Mouse (Mus musculus) small intestine, adult 2 months (tissue): ENCODE measurements at regions not wholly inside any gene's neighbourhood (a gene's known extent, or its start where the extent isn't known, plus 50 kb on each side); places are given as distances from the start of the nearest gene placed in this dataset.

Experiments used
- H3K27ac ChIP-seq: fragments of 200-500 bp; 2 replicates; pipeline ENCODE4 v1.5.1; 2012; ENCODE audit warnings: low read depth, low read length, control low read depth, inconsistent platforms; ENCODE audit not compliant: insufficient read depth
- H3K27me3 ChIP-seq: fragments of 200-500 bp; 2 replicates; pipeline ENCODE4 v1.6.1; 2012; ENCODE audit warnings: mild to moderate bottlenecking, moderate library complexity, low read length, inconsistent platforms; ENCODE audit not compliant: control insufficient read depth, insufficient read depth
- H3K36me3 ChIP-seq: fragments of 200-500 bp; 2 replicates; pipeline ENCODE4 v1.6.1; 2012; ENCODE audit warnings: mild to moderate bottlenecking, low read length, control low read depth, inconsistent platforms; ENCODE audit not compliant: control insufficient read depth, insufficient read depth
- H3K4me1 ChIP-seq: fragments of 200-500 bp; 2 replicates; pipeline ENCODE4 v1.6.1; 2012; ENCODE audit warnings: low read length, inconsistent platforms, mixed read lengths; ENCODE audit not compliant: control insufficient read depth, insufficient read depth, insufficient read length
- H3K4me3 ChIP-seq: fragments of 200-500 bp; 2 replicates; pipeline ENCODE4 v1.5.1; 2012; ENCODE audit warnings: low read depth, mild to moderate bottlenecking, control low read depth, inconsistent platforms, low read length, moderate library complexity
- CTCF ChIP-seq: fragments of 200-500 bp; IDR thresholded peaks from 2 replicates; pipeline ENCODE4 v1.5.1; 2012; ENCODE audit warnings: low read depth, mild to moderate bottlenecking, control low read depth, inconsistent platforms, low read length, moderate library complexity, mixed read lengths; ENCODE audit not compliant: insufficient replicate concordance, insufficient read length; ENCODE audit errors: extremely low read depth
- POLR2A ChIP-seq: fragments of 200-500 bp; IDR thresholded peaks from 2 replicates; pipeline ENCODE4 v1.6.1; 2012; ENCODE audit warnings: low read depth, mild to moderate bottlenecking, control low read depth, inconsistent platforms, low read length, moderate library complexity
- WGBS: fragments of 180-500 bp; shearing (Covaris S2); methylation state at CpG from one replicate; pipeline ENCODE4 v1.1.7; 2018; 5-methylcytosine and 5-hydroxymethylcytosine counted together

- no peaks in the 10 kb centered on the region for H3K36me3 ChIP-seq
- H3K27me3 ChIP-seq, result no peaks in the 10 kb centered on the region
- H3K4me1 ChIP-seq, result no peaks in the 10 kb centered on the region
- no peak for TF ChIP-seq POLR2A
- TF ChIP-seq CTCF, result no peak
- no peak overlapping the region for H3K27ac ChIP-seq
- no peak overlapping the region for H3K4me3 ChIP-seq
- 80% methylated on average over 7 of the region's 7 CpGs for WGBS
These were observed 691.8 kb upstream of the 3110018I06Rik start for GRCm38 (mm10) chr12:106796596-106796995.

DNA sequence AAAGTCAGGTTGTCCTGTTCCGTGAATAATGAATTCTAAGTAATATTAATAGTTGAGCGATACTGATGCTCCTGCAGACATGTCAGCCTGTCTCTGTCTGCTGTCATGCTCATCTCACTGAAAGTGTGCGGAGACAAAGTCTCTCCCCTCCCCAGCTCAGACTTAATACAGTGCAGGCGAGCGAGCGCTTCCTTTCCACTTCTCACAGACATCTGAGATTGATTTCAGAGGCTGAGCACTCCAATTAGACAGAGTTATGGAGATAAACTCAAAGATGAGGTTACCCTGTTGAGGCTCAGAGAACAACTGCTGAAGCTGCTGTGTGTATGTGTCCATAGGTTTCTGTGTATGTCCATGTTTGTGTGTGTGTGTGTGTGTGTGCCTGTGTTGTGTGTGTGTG lies 668.7 kb upstream of the 3110018I06Rik start:
- 76% methylated on average over 6 of the region's 6 CpGs for WGBS

GRCm38 (mm10) chr12:106822311-106822710 lies 666.1 kb upstream of the 3110018I06Rik start:
- H3K27ac ChIP-seq, result no peak overlapping the region
- no peaks in the 10 kb centered on the region for H3K4me1 ChIP-seq
- no peak overlapping the region for H3K4me3 ChIP-seq
- no peak for TF ChIP-seq CTCF
- no peak for TF ChIP-seq POLR2A
- H3K36me3 ChIP-seq, result no peaks in the 10 kb centered on the region
- WGBS, result 78% methylated on average over 4 of the region's 4 CpGs
- H3K27me3 ChIP-seq, result no peaks in the 10 kb centered on the region

More for the DNA sequence above, 668.7 kb upstream of the 3110018I06Rik start:
- no peaks in the 10 kb centered on the region for H3K36me3 ChIP-seq
- no peak for TF ChIP-seq CTCF
- no peak for TF ChIP-seq POLR2A
- no peaks in the 10 kb centered on the region for H3K4me1 ChIP-seq
- H3K4me3 ChIP-seq, result no peak overlapping the region
- no peak overlapping the region for H3K27ac ChIP-seq
- H3K27me3 ChIP-seq, result no peaks in the 10 kb centered on the region

DNA sequence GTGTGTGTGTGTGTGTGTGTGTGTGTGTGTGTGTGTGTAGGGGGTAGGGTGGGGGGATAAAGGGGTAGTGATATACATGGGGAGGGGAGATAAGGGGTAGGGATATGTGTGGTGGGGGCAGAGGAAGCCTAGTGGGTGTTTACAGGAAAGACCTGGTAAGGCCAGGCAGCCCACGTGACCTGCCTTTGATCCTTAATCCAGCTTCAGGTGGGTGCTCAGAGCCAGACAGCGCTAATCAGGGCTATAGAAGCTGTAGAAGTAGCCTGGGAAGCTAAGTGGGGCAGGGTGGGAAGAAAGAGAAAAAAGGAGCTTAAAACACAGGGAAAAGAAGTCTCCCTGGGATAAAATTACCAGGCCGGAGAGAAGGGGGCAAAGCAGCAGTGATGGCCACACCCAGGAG lies 659.9 kb upstream of the 3110018I06Rik start:
- Histone ChIP-seq H3K4me1 (no peaks in the 10 kb centered on the region), H3K27me3 (no peaks in the 10 kb centered on the region), H3K27ac (no peak overlapping the region), H3K36me3 (no peaks in the 10 kb centered on the region), H3K4me3 (no peak overlapping the region)
- TF ChIP-seq POLR2A, result no peak
- no peak for TF ChIP-seq CTCF
- WGBS, result 16% methylated on average over 3 of the region's 3 CpGs

DNA sequence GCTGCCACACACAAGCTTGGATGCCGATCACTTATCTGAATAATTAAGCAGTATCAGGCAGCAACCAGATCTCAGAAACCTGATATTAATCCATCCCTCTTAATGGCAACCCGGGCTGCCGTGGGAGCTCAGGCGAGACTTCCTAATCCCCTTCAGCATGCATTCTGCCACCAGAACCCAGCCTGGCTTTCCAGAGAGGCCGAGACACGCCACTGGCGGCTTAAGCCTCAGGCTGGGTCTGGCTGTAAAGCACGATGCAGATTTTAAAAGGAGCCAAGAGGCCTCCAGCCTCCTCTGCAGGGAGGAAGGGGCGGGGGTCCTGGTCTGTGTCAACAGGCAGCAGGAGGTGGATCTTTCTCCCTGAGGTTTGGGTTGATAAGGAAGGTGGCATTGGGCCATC lies 659.1 kb upstream of the 3110018I06Rik start:
- Histone ChIP-seq H3K4me3 (no peak overlapping the region), H3K27ac (no peak overlapping the region), H3K4me1 (no peaks in the 10 kb centered on the region), H3K36me3 (no peaks in the 10 kb centered on the region), H3K27me3 (no peaks in the 10 kb centered on the region)
- TF ChIP-seq CTCF (no peak), POLR2A (no peak)
- 32% methylated on average over 9 of the region's 9 CpGs for WGBS

DNA sequence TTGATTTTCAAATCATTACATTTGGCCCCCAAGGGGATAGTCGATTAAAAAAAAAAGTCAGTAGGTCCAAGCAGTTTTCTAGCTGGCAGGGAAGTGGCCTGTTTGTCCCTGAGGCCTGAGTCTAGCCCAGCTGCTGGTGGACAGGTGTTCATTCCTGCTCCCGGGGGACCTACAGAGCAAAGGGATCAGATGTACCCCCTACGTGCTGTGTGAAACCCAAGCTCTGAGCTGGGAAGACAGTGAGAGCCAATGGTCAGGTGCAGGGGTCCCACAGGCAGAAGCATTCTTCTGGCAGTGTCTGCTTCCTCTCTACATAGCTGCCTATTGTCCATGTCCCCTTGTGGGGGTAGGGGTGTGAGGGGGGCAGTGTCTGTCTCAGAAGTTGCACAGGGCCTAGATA lies 653.2 kb upstream of the 3110018I06Rik start:
- Histone ChIP-seq H3K27me3 (no peaks in the 10 kb centered on the region), H3K27ac (no peak overlapping the region), H3K36me3 (no peaks in the 10 kb centered on the region), H3K4me1 (no peaks in the 10 kb centered on the region), H3K4me3 (no peak overlapping the region)
- TF ChIP-seq POLR2A (no peak), CTCF (no peak)
- 68% methylated on average over 3 of the region's 3 CpGs for WGBS

GRCm38 (mm10) chr12:106839618-106840017 lies 648.8 kb upstream of the 3110018I06Rik start:
- no peak for TF ChIP-seq POLR2A
- no peak for TF ChIP-seq CTCF
- Histone ChIP-seq H3K27ac (no peak overlapping the region), H3K4me1 (peaks cover 8% of the 10 kb centered on the region; the same call in 1 of the 2 replicates), H3K27me3 (no peaks in the 10 kb centered on the region), H3K4me3 (no peak overlapping the region), H3K36me3 (no peaks in the 10 kb centered on the region)
- 68% methylated on average over 5 of the region's 5 CpGs for WGBS
